Mouse (Mus musculus) T-helper 2 cell (primary cell): ENCODE results near the gene Mctp1.
"Not testable (repeated sequence)": the region's sequence is repeated elsewhere in the genome, so short reads cannot be mapped to it uniquely, and the experiment has no call there.

Experiments used
- in situ Hi-C: fragments of 300-600 bp; cut with MboI, MseI; formaldehyde crosslinking; loops from one replicate; pipeline ENCODE4 v1.15.1; 2025; ENCODE audit warnings: high pct_unique_total_duplicates

The Mctp1 gene

GRCm38 (mm10) chr13:76482998-76483397, 98.7 kb downstream of the Mctp1 start:
- in situ Hi-C loops = no loop called here

- in situ Hi-C loops = no loop called here
These were observed 99.9 kb downstream of the Mctp1 start for GRCm38 (mm10) chr13:76484086-76484709.

- in situ Hi-C loops = no loop called here
These were observed 131.6 kb downstream of the Mctp1 start for GRCm38 (mm10) chr13:76515896-76516295.

GRCm38 (mm10) chr13:76523170-76523569, 138.8 kb downstream of the Mctp1 start:
- in situ Hi-C loops = no loop called here

GRCm38 (mm10) chr13:76527326-76527725, 143.0 kb downstream of the Mctp1 start:
- in situ Hi-C loops = no loop called here

GRCm38 (mm10) chr13:76527751-76528150, 143.4 kb downstream of the Mctp1 start:
- in situ Hi-C loops = no loop called here

GRCm38 (mm10) chr13:76529915-76530314, 145.6 kb downstream of the Mctp1 start:
- in situ Hi-C loops = no loop called here

GRCm38 (mm10) chr13:76530867-76531504, 146.7 kb downstream of the Mctp1 start:
- in situ Hi-C loops = no loop called here

- in situ Hi-C loops = no loop called here
These were observed 163.5 kb downstream of the Mctp1 start for GRCm38 (mm10) chr13:76547854-76548253.

GRCm38 (mm10) chr13:76560918-76561317, 176.6 kb downstream of the Mctp1 start:
- in situ Hi-C loops = no loop called here

- in situ Hi-C loops = no loop called here
These were observed 177.3 kb downstream of the Mctp1 start for GRCm38 (mm10) chr13:76561594-76561993.

- in situ Hi-C loops = no loop called here
These were observed 179.7 kb downstream of the Mctp1 start for GRCm38 (mm10) chr13:76564061-76564460.

- in situ Hi-C loops = no loop called here
These were observed 181.7 kb downstream of the Mctp1 start for GRCm38 (mm10) chr13:76566024-76566423.

GRCm38 (mm10) chr13:76567448-76567847, 183.1 kb downstream of the Mctp1 start:
- in situ Hi-C loops = no loop called here

- in situ Hi-C loops = no loop called here
These were observed 184.4 kb downstream of the Mctp1 start for GRCm38 (mm10) chr13:76568569-76569211.

GRCm38 (mm10) chr13:76579414-76579813, 195.1 kb downstream of the Mctp1 start:
- in situ Hi-C loops = no loop called here

- in situ Hi-C loops = no loop called here
These were observed 201.1 kb downstream of the Mctp1 start for GRCm38 (mm10) chr13:76585447-76585846.

GRCm38 (mm10) chr13:76590709-76591108, 206.4 kb downstream of the Mctp1 start:
- in situ Hi-C loops = not testable (repeated sequence)

GRCm38 (mm10) chr13:76591189-76591588, 206.9 kb downstream of the Mctp1 start:
- in situ Hi-C loops = no loop called here

GRCm38 (mm10) chr13:76591692-76592091, 207.4 kb downstream of the Mctp1 start:
- in situ Hi-C loops = no loop called here

- in situ Hi-C loops = no loop called here
These were observed 208.6 kb downstream of the Mctp1 start for GRCm38 (mm10) chr13:76592908-76593307.

GRCm38 (mm10) chr13:76597005-76597404, 212.7 kb downstream of the Mctp1 start:
- in situ Hi-C loops = no loop called here

GRCm38 (mm10) chr13:76609425-76609824, 225.1 kb downstream of the Mctp1 start:
- in situ Hi-C loops = no loop called here
